Mouse (Mus musculus): Measurements from ENCODE around the gene Erf. TPM values are rescaled to one million over a fixed set of nuclear protein-coding genes. Genes with fewer than 3 reads are reported as not detected.

Erf gene
- total and polyA plus RNA-seq, 2 experiments from 2014 or later, result 3.7 to 20.8 TPM

DNA sequence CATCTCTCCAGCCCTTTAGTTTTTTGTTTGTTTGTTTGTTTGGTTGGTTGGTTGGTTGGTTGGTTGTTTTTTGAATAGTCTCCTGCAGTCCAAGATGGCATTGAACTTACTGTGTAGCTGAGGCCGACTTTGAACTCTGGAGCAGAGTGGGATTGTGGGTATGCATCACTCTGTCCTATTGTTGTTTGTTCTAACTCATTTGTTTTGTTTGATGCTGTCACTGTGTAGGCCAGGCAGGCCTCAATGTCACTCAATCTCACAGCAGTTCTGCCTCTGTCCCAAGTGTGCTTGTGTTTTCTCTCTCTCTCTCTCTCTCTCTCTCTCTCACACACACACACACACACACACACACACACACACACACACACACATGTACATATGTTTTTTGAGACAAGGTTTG lies 11.3 kb upstream of the Erf start:
- H3K4me1 ChIP-seq (ENCODE audit: insufficient read depth, low read length), result no peaks in the 10 kb centered on the region
- no peak overlapping the region for H3K4me2 ChIP-seq (ENCODE audit: low read depth, low read length)
- ATAC-seq (no peak), DNase-seq (ENCODE audit: low spot score) (no peak)
- 87% methylated on average over 1 of the region's 1 CpGs for WGBS
- no peaks in the 10 kb centered on the region for H3K9me3 ChIP-seq (ENCODE audit: low read length)
- H3K4me3 ChIP-seq (ENCODE audit: low read length), result no peak overlapping the region
- no peaks in the 10 kb centered on the region for H3K27me3 ChIP-seq (ENCODE audit: insufficient read depth, low read length)
- no peaks in the 10 kb centered on the region for H3K36me3 ChIP-seq (ENCODE audit: insufficient read depth, low read length)
- H3K27ac ChIP-seq, result no peak overlapping the region
- no peak for TF ChIP-seq CTCF (IDR thresholded peaks at IDR 0.05; ENCODE audit: low read depth)
- H3K9ac ChIP-seq (replicated peaks; ENCODE audit: low read length), result no peak overlapping the region

DNA sequence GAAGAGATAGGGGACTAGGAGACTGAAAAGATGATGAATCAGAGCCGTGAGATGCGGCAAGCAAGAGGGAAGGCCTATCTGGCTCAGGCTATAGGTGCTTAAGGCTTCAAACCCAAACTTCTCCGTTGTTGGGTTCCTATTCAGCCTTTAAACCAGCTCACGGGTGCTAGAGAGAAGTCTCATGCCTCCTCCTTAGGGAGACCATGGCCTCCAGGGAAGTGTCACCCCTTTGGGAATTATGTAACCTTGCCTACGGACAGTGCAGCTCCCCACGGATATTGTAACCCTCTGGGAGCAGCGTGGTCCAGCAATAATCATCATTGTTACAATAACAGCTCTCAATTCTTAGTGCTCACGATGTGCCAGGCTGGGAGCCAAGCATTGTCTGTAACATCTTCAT lies 1.3 kb upstream of the Erf start:
- H3K9me3 ChIP-seq (ENCODE audit: low read length), result no peaks in the 10 kb centered on the region
- H3K27ac ChIP-seq, result peak overlapping the region; percentile 87
- no peak for ATAC-seq
- no peak for DNase-seq (ENCODE audit: low spot score)
- no peaks in the 10 kb centered on the region for H3K36me3 ChIP-seq (ENCODE audit: insufficient read depth, low read length)
- H3K9ac ChIP-seq (replicated peaks; ENCODE audit: low read length), result peak overlapping the region; percentile 71
- H3K4me3 ChIP-seq (ENCODE audit: low read length), result peak overlapping the region; percentile 83
- peaks cover 17% of the 10 kb centered on the region for H3K4me1 ChIP-seq (ENCODE audit: insufficient read depth, low read length)
- no peaks in the 10 kb centered on the region for H3K27me3 ChIP-seq (ENCODE audit: insufficient read depth, low read length)
- peak overlapping the region; percentile 92 for H3K4me2 ChIP-seq (ENCODE audit: low read depth, low read length)
- no peak for TF ChIP-seq CTCF (IDR thresholded peaks at IDR 0.05; ENCODE audit: low read depth)
- 8% methylated on average over 8 of the region's 8 CpGs for WGBS

DNA sequence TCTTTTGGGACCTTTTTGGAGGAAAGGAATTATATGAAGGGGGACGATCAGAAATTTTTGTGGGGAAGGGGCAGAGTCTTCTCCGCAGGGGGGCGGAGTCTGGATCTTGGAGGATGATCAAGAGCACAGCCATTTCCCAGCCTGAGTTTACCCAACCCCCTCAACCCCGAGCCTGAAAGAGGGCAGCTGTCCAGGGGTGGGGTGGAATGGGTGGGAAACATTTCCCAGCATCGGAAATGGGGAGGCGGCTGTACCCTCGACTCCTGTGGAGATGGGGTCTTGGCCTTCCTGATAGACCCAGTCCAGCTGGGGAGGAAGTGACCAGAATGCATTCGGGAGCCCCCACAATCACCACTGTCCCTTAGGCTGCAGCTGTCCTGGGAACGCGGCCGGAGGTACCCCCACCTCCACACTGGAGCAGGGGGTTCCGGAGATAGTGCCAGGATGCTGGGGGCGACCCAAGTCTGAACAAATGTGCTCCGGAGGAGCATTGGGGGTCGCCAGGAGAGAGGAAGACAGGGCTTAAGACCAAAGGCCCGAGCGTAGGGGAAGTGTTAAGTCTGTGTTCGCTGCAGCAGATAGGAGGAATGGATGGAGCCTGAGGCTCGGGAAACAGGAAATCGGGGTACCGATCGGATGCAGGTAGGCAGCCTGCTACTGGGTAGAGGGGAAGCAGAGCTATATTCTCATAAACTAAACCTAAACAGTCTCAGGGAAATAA lies 670 bp upstream of the Erf start:
- DNase-seq (ENCODE audit: low spot score) (peak; percentile 60), ATAC-seq (no peak)
- H3K36me3 ChIP-seq (ENCODE audit: insufficient read depth, low read length), result no peaks in the 10 kb centered on the region
- H3K9me3 ChIP-seq (ENCODE audit: low read length), result no peaks in the 10 kb centered on the region
- H3K27ac ChIP-seq, result peak overlapping the region; percentile 87
- H3K4me1 ChIP-seq (ENCODE audit: insufficient read depth, low read length), result peaks cover 17% of the 10 kb centered on the region
- H3K27me3 ChIP-seq (ENCODE audit: insufficient read depth, low read length), result no peaks in the 10 kb centered on the region
- TF ChIP-seq CTCF (IDR thresholded peaks at IDR 0.05; ENCODE audit: low read depth), result no peak
- H3K4me3 ChIP-seq (ENCODE audit: low read length), result peak overlapping the region; percentile 83
- WGBS, result 2% methylated on average over 22 of the region's 22 CpGs
- H3K9ac ChIP-seq (replicated peaks; ENCODE audit: low read length), result peak overlapping the region; percentile 71
- peak overlapping the region; percentile 92 for H3K4me2 ChIP-seq (ENCODE audit: low read depth, low read length)

DNA sequence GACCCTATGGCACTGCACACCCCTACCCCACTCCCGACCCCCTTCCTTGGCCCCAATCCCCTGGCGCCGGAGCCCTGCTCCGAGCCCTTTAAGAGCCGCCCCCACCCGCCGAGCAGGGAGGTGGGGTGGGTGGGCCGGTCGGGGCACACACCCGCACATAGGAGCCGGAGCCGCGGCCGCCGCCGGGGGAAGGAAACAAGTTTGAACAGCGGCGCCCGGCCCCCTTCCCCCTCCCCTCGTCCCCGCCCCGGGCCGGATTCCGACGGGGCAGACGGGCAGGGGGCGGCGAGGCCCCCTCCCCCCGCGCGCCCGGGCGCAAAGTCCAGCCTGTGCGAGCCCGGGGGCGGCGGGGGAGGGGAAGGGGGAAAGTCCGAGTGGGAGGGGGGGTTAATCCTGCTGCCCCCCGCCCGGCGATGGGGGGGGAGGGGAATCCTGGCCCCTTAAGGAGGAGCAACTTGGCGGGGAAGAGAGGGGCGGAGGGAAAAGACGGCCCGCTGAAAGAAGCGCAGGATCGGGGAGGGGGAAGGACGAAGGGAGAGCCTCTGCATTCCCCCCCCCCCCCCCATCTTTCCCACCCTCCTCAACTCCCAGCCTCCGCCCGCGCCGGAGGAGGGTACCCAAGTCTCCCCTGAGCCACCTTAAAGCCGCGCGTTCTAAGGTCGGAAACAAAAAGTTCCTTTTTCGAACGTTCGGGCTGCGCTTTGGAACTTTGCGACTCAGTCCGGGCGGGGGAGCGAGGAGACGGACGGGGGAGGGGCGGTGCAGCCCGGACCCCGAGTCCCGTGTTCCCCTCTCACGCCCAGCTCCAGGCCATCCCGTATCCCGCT lies 1.0 kb downstream of the Erf start:
- no peaks in the 10 kb centered on the region for H3K9me3 ChIP-seq (ENCODE audit: low read length)
- WGBS, result under 1% methylated on average over 39 of the region's 73 CpGs
- TF ChIP-seq CTCF (IDR thresholded peaks at IDR 0.05; ENCODE audit: low read depth), result no peak
- H3K36me3 ChIP-seq (ENCODE audit: insufficient read depth, low read length), result no peaks in the 10 kb centered on the region
- H3K4me2 ChIP-seq (ENCODE audit: low read depth, low read length), result peak overlapping the region; percentile 92
- ATAC-seq (peak; percentile 43), DNase-seq (ENCODE audit: low spot score) (peak; percentile 81)
- no peaks in the 10 kb centered on the region for H3K27me3 ChIP-seq (ENCODE audit: insufficient read depth, low read length)
- peak overlapping the region; percentile 87 for H3K27ac ChIP-seq
- H3K9ac ChIP-seq (replicated peaks; ENCODE audit: low read length), result peak overlapping the region; percentile 71
- H3K4me3 ChIP-seq (ENCODE audit: low read length), result peak overlapping the region; percentile 83
- peaks cover 17% of the 10 kb centered on the region for H3K4me1 ChIP-seq (ENCODE audit: insufficient read depth, low read length)

DNA sequence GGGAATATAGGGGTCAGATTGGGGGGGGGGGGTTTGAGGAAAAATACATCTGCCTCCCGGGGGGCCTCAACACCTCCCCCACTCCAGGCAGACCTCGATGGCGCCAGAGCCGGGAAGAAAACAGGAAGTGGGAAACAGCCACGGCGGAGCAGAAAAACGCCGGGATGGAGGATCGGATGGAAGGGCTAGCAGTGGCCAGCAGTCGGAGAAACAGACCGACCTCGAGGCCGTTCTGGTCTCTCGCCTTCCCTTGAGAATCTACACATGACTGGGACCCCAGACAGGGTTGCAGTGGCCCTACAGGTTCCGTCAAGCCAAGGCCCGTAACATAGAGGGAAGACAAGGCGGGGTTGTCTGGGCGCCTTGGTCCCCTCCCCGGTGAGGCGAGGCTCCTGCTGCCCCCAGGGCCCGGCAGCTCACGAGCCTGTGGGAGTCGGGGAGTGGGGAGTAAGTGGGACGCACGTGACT lies 1.7 kb downstream of the Erf start:
- TF ChIP-seq CTCF (IDR thresholded peaks at IDR 0.05; ENCODE audit: low read depth), result no peak
- H3K4me2 ChIP-seq (ENCODE audit: low read depth, low read length), result peak overlapping the region; percentile 92
- H3K4me1 ChIP-seq (ENCODE audit: insufficient read depth, low read length), result peaks cover 17% of the 10 kb centered on the region
- ATAC-seq (no peak; the same call in 1 of the 2 replicates), DNase-seq (ENCODE audit: low spot score) (peak; percentile 21)
- H3K4me3 ChIP-seq (ENCODE audit: low read length), result peak overlapping the region; percentile 83
- under 1% methylated on average over 24 of the region's 25 CpGs for WGBS
- no peaks in the 10 kb centered on the region for H3K36me3 ChIP-seq (ENCODE audit: insufficient read depth, low read length)
- H3K27ac ChIP-seq, result peak overlapping the region; percentile 87
- no peaks in the 10 kb centered on the region for H3K27me3 ChIP-seq (ENCODE audit: insufficient read depth, low read length)
- H3K9ac ChIP-seq (replicated peaks; ENCODE audit: low read length), result peak overlapping the region; percentile 71
- no peaks in the 10 kb centered on the region for H3K9me3 ChIP-seq (ENCODE audit: low read length)

DNA sequence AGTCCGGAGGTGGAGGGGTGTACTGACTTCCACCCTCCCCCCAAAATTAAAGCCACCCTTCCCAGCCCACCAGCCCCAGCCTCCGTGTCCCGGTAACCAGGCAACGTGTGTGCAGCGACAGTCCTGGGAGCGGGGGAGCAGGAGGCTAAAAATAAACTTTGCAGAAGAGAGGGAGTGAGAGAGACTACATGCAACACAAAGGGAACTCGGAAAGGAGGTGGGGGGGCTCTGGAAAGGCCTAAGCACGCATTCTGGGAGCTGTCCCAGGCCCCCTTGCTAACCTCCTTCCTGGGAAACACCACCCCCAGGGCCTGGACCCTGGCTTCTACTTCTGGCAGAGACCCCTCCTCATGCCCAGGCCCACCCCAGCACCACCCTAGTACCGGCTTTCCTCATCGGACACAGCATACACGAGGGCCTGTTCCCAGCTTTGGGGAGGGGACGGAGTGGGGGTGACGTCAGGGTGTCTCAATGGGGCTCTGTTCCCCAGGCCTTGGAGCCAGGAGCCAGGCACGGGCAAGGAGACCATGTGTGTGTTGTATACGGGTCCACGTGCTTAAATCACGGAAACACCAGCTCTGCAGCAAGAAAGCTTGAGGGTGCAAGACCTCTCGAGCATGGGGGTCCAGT lies 2.4 kb downstream of the Erf start:
- Histone ChIP-seq H3K27me3 (ENCODE audit: insufficient read depth, low read length) (no peaks in the 10 kb centered on the region), H3K36me3 (ENCODE audit: insufficient read depth, low read length) (no peaks in the 10 kb centered on the region), H3K27ac (peak overlapping the region; percentile 87), H3K4me2 (ENCODE audit: low read depth, low read length) (peak overlapping the region; percentile 92), H3K9ac (replicated peaks; ENCODE audit: low read length) (peak overlapping the region; percentile 71), H3K4me3 (ENCODE audit: low read length) (peak overlapping the region; percentile 83), H3K4me1 (ENCODE audit: insufficient read depth, low read length) (peaks cover 17% of the 10 kb centered on the region), H3K9me3 (ENCODE audit: low read length) (no peaks in the 10 kb centered on the region)
- 6% methylated on average over 18 of the region's 18 CpGs for WGBS
- DNase-seq (ENCODE audit: low spot score) (peak; percentile 76), ATAC-seq (peak; percentile 57)
- TF ChIP-seq CTCF (IDR thresholded peaks at IDR 0.05; ENCODE audit: low read depth), result no peak
